Mouse (Mus musculus): ENCODE data around the gene Kif13a. TPM values are rescaled to one million over a fixed set of nuclear protein-coding genes. Genes with fewer than 3 reads are reported as not detected.
A peak's percentile ranks its signal among the peaks of the same experiment; 100 is the strongest.

Gene Kif13a
- polyA plus RNA-seq, 1 experiment from 2014 or later: 7.2 TPM

GRCm38 (mm10) chr13:46822200-46822599 lies 107.5 kb downstream of the Kif13a start:
- ATAC-seq: no peak
- no peak overlapping the region for H3K27ac ChIP-seq (ENCODE audit: low read length)
- H3K36me3 ChIP-seq (ENCODE audit: control insufficient read depth, insufficient read depth, low read length): peaks cover 19% of the 10 kb centered on the region
- H3K4me2 ChIP-seq (ENCODE audit: low read length): no peak overlapping the region
- H3K9ac ChIP-seq (ENCODE audit: low read depth, low read length): no peak overlapping the region
- WGBS: 74% methylated on average over 8 of the region's 8 CpGs
- H3K4me1 ChIP-seq (ENCODE audit: control insufficient read depth, insufficient read depth, low read length): peaks cover 15% of the 10 kb centered on the region
- H3K9me3 ChIP-seq (replicated peaks; ENCODE audit: control insufficient read depth, low read length, poor library complexity, severe bottlenecking): 0 out of 2 replicates have a peak, but pooled peaks cover 2% of the 10 kb centered on the region
- H3K27me3 ChIP-seq (ENCODE audit: control insufficient read depth, insufficient read depth, low read depth, low read length): no peaks in the 10 kb centered on the region
- H3K4me3 ChIP-seq (ENCODE audit: low read depth, low read length): no peak overlapping the region

DNA sequence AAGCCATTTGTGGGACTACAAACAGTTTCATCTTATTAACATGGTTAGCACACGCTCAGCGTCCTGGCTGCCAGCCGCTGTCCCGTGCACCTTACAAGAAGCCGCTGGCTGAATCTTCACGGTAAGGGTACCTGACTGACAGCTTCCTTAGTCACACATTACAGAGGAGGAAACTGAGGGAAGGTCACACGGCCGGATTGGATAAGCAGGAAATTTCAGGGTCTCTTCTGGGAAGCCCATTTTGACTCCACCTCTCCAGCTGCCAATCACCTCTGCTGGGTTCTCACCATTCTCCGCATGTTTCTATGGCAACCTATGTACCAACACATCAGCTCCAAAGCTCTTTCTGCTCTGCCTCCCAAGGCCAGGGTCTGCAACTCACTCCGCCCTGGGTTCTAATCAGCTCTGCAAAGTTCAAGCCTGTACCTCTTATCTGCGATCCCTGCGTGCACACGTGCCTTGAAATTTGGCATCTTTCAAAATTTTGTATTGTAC lies 109.9 kb downstream of the Kif13a start:
- Histone ChIP-seq H3K9ac (ENCODE audit: low read depth, low read length) (peak overlapping the region; percentile 39; the same call in 1 of the 2 replicates), H3K36me3 (ENCODE audit: control insufficient read depth, insufficient read depth, low read length) (peaks cover 11% of the 10 kb centered on the region; the same call in 1 of the 2 replicates), H3K4me3 (ENCODE audit: low read depth, low read length) (peak overlapping the region; percentile 24; the same call in 1 of the 2 replicates), H3K9me3 (replicated peaks; ENCODE audit: control insufficient read depth, low read length, poor library complexity, severe bottlenecking) (no peaks in the 10 kb centered on the region), H3K27me3 (ENCODE audit: control insufficient read depth, insufficient read depth, low read depth, low read length) (no peaks in the 10 kb centered on the region), H3K4me2 (ENCODE audit: low read length) (peak overlapping the region; percentile 51), H3K4me1 (ENCODE audit: control insufficient read depth, insufficient read depth, low read length) (peaks cover 15% of the 10 kb centered on the region), H3K27ac (ENCODE audit: low read length) (peak overlapping the region; percentile 74)
- peak; percentile 90 for ATAC-seq
- 32% methylated on average over 13 of the region's 13 CpGs for WGBS

GRCm38 (mm10) chr13:46819202-46819728 lies 110.4 kb downstream of the Kif13a start:
- Histone ChIP-seq H3K27ac (ENCODE audit: low read length) (peak overlapping the region; percentile 74), H3K4me3 (ENCODE audit: low read depth, low read length) (peak overlapping the region; percentile 24; the same call in 1 of the 2 replicates), H3K9ac (ENCODE audit: low read depth, low read length) (peak overlapping the region; percentile 39; the same call in 1 of the 2 replicates), H3K4me2 (ENCODE audit: low read length) (peak overlapping the region; percentile 51), H3K4me1 (ENCODE audit: control insufficient read depth, insufficient read depth, low read length) (peaks cover 15% of the 10 kb centered on the region), H3K27me3 (ENCODE audit: control insufficient read depth, insufficient read depth, low read depth, low read length) (no peaks in the 10 kb centered on the region), H3K9me3 (replicated peaks; ENCODE audit: control insufficient read depth, low read length, poor library complexity, severe bottlenecking) (no peaks in the 10 kb centered on the region), H3K36me3 (ENCODE audit: control insufficient read depth, insufficient read depth, low read length) (peaks cover 6% of the 10 kb centered on the region; the same call in 1 of the 2 replicates)
- peak; percentile 63; the same call in 1 of the 2 replicates for ATAC-seq
- WGBS: 31% methylated on average over 8 of the region's 8 CpGs

DNA sequence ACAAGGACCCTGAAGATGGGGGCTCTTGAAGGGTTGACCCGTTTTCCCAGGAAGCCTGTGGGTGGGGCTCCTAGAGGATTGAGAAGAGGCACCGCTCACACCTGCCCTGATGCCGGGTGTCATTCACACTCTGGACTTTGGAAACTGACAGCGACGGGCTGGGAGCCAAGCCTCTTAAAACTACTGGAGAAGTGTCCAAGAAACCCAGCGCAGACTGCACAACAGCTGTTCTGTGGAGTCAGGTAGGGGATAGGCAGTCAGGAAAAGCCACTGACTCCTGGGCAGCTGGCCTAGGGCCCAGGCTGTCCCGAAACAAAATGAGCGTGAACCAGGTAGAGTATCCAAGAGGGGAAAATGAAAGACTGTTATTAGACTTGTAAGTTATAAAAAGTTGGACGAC lies 111.3 kb downstream of the Kif13a start:
- peaks cover 15% of the 10 kb centered on the region for H3K4me1 ChIP-seq (ENCODE audit: control insufficient read depth, insufficient read depth, low read length)
- no peak for ATAC-seq
- WGBS: 91% methylated on average over 9 of the region's 9 CpGs
- no peak overlapping the region for H3K27ac ChIP-seq (ENCODE audit: low read length)
- no peak overlapping the region for H3K4me2 ChIP-seq (ENCODE audit: low read length)
- H3K4me3 ChIP-seq (ENCODE audit: low read depth, low read length): no peak overlapping the region
- H3K27me3 ChIP-seq (ENCODE audit: control insufficient read depth, insufficient read depth, low read depth, low read length): no peaks in the 10 kb centered on the region
- H3K36me3 ChIP-seq (ENCODE audit: control insufficient read depth, insufficient read depth, low read length): no peaks in the 10 kb centered on the region
- no peak overlapping the region for H3K9ac ChIP-seq (ENCODE audit: low read depth, low read length)
- no peaks in the 10 kb centered on the region for H3K9me3 ChIP-seq (replicated peaks; ENCODE audit: control insufficient read depth, low read length, poor library complexity, severe bottlenecking)

DNA sequence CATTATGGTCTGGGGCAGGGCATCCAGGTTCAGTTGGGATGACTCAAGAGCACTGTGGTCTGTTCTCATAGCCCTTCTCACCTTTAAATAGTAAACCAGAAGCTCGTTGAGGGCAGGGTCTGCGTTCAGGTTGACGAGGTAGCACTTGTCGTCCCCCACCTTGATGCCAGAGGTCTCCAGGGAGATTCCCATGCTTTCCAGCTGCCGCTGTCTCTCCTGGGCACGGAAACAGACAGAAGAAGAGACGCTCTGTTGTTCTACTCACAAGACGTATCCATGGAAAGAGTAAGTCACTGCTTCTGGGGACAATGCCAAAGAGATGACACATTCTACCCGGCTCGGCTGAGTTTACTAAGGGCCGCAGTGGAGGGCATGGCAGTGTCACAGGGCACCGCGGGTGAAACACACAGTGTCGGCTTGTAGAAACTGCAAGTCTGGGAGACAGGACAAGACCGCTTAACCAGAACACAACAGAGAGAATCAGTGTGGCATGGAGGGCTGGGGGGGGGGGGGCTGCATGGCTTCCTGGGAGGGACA lies 117.0 kb downstream of the Kif13a start:
- no peak overlapping the region for H3K4me2 ChIP-seq (ENCODE audit: low read length)
- ATAC-seq: no peak
- no peak overlapping the region for H3K9ac ChIP-seq (ENCODE audit: low read depth, low read length)
- no peak overlapping the region for H3K27ac ChIP-seq (ENCODE audit: low read length)
- H3K36me3 ChIP-seq (ENCODE audit: control insufficient read depth, insufficient read depth, low read length): peaks cover 10% of the 10 kb centered on the region
- no peaks in the 10 kb centered on the region for H3K4me1 ChIP-seq (ENCODE audit: control insufficient read depth, insufficient read depth, low read length)
- H3K27me3 ChIP-seq (ENCODE audit: control insufficient read depth, insufficient read depth, low read depth, low read length): no peaks in the 10 kb centered on the region
- H3K4me3 ChIP-seq (ENCODE audit: low read depth, low read length): no peak overlapping the region
- 93% methylated on average over 15 of the region's 15 CpGs for WGBS
- no peaks in the 10 kb centered on the region for H3K9me3 ChIP-seq (replicated peaks; ENCODE audit: control insufficient read depth, low read length, poor library complexity, severe bottlenecking)

DNA sequence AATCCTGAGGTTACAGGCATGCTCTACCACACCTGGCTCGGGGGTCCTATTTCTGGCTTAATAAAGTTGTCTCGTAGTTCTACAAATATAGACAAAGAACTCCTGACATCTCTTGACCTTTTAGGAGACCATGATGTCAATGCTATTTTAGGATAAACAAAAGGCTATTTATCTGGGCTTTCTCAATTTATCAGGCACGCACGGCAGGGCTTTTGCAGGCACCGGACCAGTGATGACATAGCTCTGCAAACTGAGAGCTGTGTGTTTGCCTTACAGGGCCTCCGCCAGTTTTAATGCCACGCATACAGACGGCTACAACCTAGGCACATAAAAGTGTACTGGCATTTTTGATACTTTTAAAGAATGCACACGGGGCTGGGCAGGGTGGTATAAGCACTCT lies 118.0 kb downstream of the Kif13a start:
- Histone ChIP-seq H3K9me3 (replicated peaks; ENCODE audit: control insufficient read depth, low read length, poor library complexity, severe bottlenecking) (no peaks in the 10 kb centered on the region), H3K4me3 (ENCODE audit: low read depth, low read length) (no peak overlapping the region), H3K4me2 (ENCODE audit: low read length) (no peak overlapping the region), H3K4me1 (ENCODE audit: control insufficient read depth, insufficient read depth, low read length) (no peaks in the 10 kb centered on the region), H3K27me3 (ENCODE audit: control insufficient read depth, insufficient read depth, low read depth, low read length) (no peaks in the 10 kb centered on the region), H3K27ac (ENCODE audit: low read length) (no peak overlapping the region), H3K36me3 (ENCODE audit: control insufficient read depth, insufficient read depth, low read length) (peaks cover 10% of the 10 kb centered on the region), H3K9ac (ENCODE audit: low read depth, low read length) (no peak overlapping the region)
- ATAC-seq: no peak
- WGBS: 71% methylated on average over 9 of the region's 9 CpGs

- H3K9ac ChIP-seq (ENCODE audit: low read depth, low read length): no peak overlapping the region
- no peak overlapping the region for H3K27ac ChIP-seq (ENCODE audit: low read length)
- H3K36me3 ChIP-seq (ENCODE audit: control insufficient read depth, insufficient read depth, low read length): peaks cover 10% of the 10 kb centered on the region
These were observed 119.1 kb downstream of the Kif13a start for GRCm38 (mm10) chr13:46810613-46811012.

GRCm38 (mm10) chr13:46810098-46810497 lies 119.6 kb downstream of the Kif13a start:
- H3K9ac ChIP-seq (ENCODE audit: low read depth, low read length): no peak overlapping the region
- no peak overlapping the region for H3K4me2 ChIP-seq (ENCODE audit: low read length)
- no peak overlapping the region for H3K27ac ChIP-seq (ENCODE audit: low read length)
- ATAC-seq: no peak
- 92% methylated on average over 12 of the region's 12 CpGs for WGBS
- H3K36me3 ChIP-seq (ENCODE audit: control insufficient read depth, insufficient read depth, low read length): peaks cover 10% of the 10 kb centered on the region
- no peaks in the 10 kb centered on the region for H3K27me3 ChIP-seq (ENCODE audit: control insufficient read depth, insufficient read depth, low read depth, low read length)
- no peak overlapping the region for H3K4me3 ChIP-seq (ENCODE audit: low read depth, low read length)
- no peaks in the 10 kb centered on the region for H3K9me3 ChIP-seq (replicated peaks; ENCODE audit: control insufficient read depth, low read length, poor library complexity, severe bottlenecking)
- no peaks in the 10 kb centered on the region for H3K4me1 ChIP-seq (ENCODE audit: control insufficient read depth, insufficient read depth, low read length)

More at GRCm38 (mm10) chr13:46810613-46811012, 119.1 kb downstream of the Kif13a start:
- Histone ChIP-seq H3K9me3 (replicated peaks; ENCODE audit: control insufficient read depth, low read length, poor library complexity, severe bottlenecking) (no peaks in the 10 kb centered on the region), H3K27me3 (ENCODE audit: control insufficient read depth, insufficient read depth, low read depth, low read length) (no peaks in the 10 kb centered on the region), H3K4me3 (ENCODE audit: low read depth, low read length) (no peak overlapping the region), H3K4me1 (ENCODE audit: control insufficient read depth, insufficient read depth, low read length) (no peaks in the 10 kb centered on the region), H3K4me2 (ENCODE audit: low read length) (no peak overlapping the region)
- WGBS: 97% methylated on average over 17 of the region's 17 CpGs
- ATAC-seq: no peak

GRCm38 (mm10) chr13:46807901-46808300 lies 121.8 kb downstream of the Kif13a start:
- Histone ChIP-seq H3K4me2 (ENCODE audit: low read length) (no peak overlapping the region), H3K9me3 (replicated peaks; ENCODE audit: control insufficient read depth, low read length, poor library complexity, severe bottlenecking) (no peaks in the 10 kb centered on the region), H3K27me3 (ENCODE audit: control insufficient read depth, insufficient read depth, low read depth, low read length) (no peaks in the 10 kb centered on the region), H3K4me1 (ENCODE audit: control insufficient read depth, insufficient read depth, low read length) (no peaks in the 10 kb centered on the region), H3K4me3 (ENCODE audit: low read depth, low read length) (no peak overlapping the region), H3K27ac (ENCODE audit: low read length) (no peak overlapping the region), H3K9ac (ENCODE audit: low read depth, low read length) (no peak overlapping the region), H3K36me3 (ENCODE audit: control insufficient read depth, insufficient read depth, low read length) (peaks cover 10% of the 10 kb centered on the region)
- ATAC-seq: no peak
- WGBS: 86% methylated on average over 11 of the region's 11 CpGs
